Mouse (Mus musculus) brain, embryonic 14.5 days (tissue): Measurements from ENCODE around the gene Dhrs2. TPM values are rescaled to one million over a fixed set of nuclear protein-coding genes. Genes with fewer than 3 reads are reported as not detected.

Source experiments
- DNase-seq: peaks from one replicate; pipeline ENCODE4 v3.0.0-alpha.2; 2011; ENCODE audit warnings: low read depth
- CTCF ChIP-seq: fragments of 200-500 bp; IDR thresholded peaks from 2 replicates; pipeline ENCODE4 v1.5.1; 2012; ENCODE audit warnings: inconsistent platforms, mild to moderate bottlenecking, moderate library complexity, borderline replicate concordance; ENCODE audit not compliant: insufficient read depth, insufficient read length; ENCODE audit errors: extremely low read depth
- POLR2A ChIP-seq: fragments of 200-500 bp; IDR thresholded peaks from 2 replicates; pipeline ENCODE4 v1.6.1; 2012; ENCODE audit warnings: mild to moderate bottlenecking, inconsistent platforms, borderline replicate concordance; ENCODE audit not compliant: poor library complexity, insufficient read depth, insufficient read length, severe bottlenecking; ENCODE audit errors: extremely low read depth
- polyA plus RNA-seq: library from polyadenylated mRNA; depleted of rRNA; stranded (reverse); fragments of >200 nt; gene quantifications from 2 replicates; pipeline ENCODE4 v1.2.3, GENCODE M21; 2012; rRNA removed

Gene Dhrs2
- polyA plus RNA-seq, 1 experiment = 0.72 TPM

- DNase-seq = no peak
- TF ChIP-seq POLR2A = no peak
- no peak for TF ChIP-seq CTCF
Observed at GRCm38 (mm10) chr14:55273023-55273422, 51.2 kb downstream of the Dhrs2 start.

- no peak for TF ChIP-seq POLR2A
- no peak for TF ChIP-seq CTCF
- DNase-seq = peak; percentile 48
Observed at GRCm38 (mm10) chr14:55274810-55275209, 53.0 kb downstream of the Dhrs2 start.

GRCm38 (mm10) chr14:55279322-55280069 is 57.7 kb downstream of the Dhrs2 start:
- no peak for DNase-seq

More at GRCm38 (mm10) chr14:55279322-55280069, 57.7 kb downstream of the Dhrs2 start:
- no peak for TF ChIP-seq POLR2A
- TF ChIP-seq CTCF = no peak

Other genes starting within 250 kb of the Dhrs2 start
- gene Gm17428, start 245.1 kb upstream of the Dhrs2 start, polyA plus RNA-seq = not detected in 2 replicates
- gene Myh7, start 227.4 kb upstream of the Dhrs2 start, polyA plus RNA-seq = 5.0 and 7.1 TPM in 2 replicates
- gene Ngdn, start 206.6 kb upstream of the Dhrs2 start, polyA plus RNA-seq = 44.4 and 44.8 TPM in 2 replicates
- 10.4 and 34.9 TPM in 2 replicates for gene Zfhx2, start 129.7 kb upstream of the Dhrs2 start, polyA plus RNA-seq
- gene Thtpa, start 127.2 kb upstream of the Dhrs2 start, polyA plus RNA-seq = 13.5 and 18.3 TPM in 2 replicates
- 13.6 and 20.6 TPM in 2 replicates for gene Ap1g2, start 115.4 kb upstream of the Dhrs2 start, polyA plus RNA-seq
- gene Jph4, start 105.1 kb upstream of the Dhrs2 start, polyA plus RNA-seq = 147 and 155 TPM in 2 replicates